Mouse (Mus musculus) heart, postnatal 0 days (tissue): Measurements from ENCODE around the gene Exoc3l2.

Experiments
- CTCF ChIP-seq: IDR thresholded peaks from 2 replicates; pipeline ENCODE4 v1.5.1; 2016; ENCODE audit warnings: antibody characterized with exemption, control low read depth, low read depth
- EP300 ChIP-seq: IDR thresholded peaks from 2 replicates; pipeline ENCODE4 v1.6.1; 2016; ENCODE audit warnings: antibody characterized with exemption, low read depth

DNA sequence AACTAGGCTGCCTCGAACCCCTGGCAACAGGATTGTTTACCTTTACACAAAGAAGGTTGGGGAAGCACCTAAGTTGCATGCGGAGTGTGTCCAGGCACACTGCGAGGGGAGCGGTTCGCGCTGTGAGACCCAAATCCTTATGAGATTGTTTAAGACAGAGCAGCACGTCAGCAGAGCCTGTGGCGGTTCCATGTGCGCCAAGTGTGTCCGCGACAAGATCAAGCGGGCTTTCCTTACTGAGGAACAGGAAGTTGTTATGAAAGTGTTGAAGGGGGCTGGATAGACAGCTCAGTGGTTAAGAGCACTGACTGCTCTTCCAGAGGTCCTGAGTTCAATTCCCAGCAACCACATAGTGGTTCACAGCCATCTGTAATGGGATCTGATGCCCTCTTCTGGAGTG lies 5.1 kb downstream of the Exoc3l2 start:
- TF ChIP-seq CTCF (no peak), EP300 (no peak)
